Mouse (Mus musculus) left cerebral cortex, adult 8-10 months (tissue): ENCODE measurements at regions not wholly inside any gene's neighbourhood (a gene's known extent, or its start where the extent isn't known, plus 50 kb on each side); places are given as distances from the start of the nearest gene placed in this dataset.

ENCODE experiments used
- DNase-seq, 2 experiments: peaks; one replicate each; pipeline ENCODE4 v3.0.0; 2022; ENCODE audit warnings: low spot score in 2 of 2

DNA sequence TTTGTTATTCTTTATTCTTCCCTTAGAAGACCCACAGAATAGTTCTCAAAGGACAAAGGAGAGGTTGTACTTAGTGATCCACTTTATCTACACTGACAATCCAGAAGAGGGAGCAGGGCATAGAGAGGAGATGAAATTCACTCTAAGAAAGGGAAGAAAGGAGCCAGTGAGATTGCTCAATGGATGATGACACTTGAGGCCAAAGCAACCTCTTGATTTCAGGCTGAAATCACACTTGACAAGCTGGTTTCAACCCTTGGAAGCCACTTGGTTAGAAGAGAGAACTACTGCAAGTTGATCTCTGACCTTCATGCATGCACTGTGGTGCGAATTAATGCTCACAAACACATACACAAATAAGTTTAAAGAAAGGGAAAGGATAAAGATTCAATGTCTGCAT is 66.5 kb downstream of the Ccnl1 start:
- DNase-seq, result no peak

GRCm38 (mm10) chr3:65891139-65891538 is 66.9 kb downstream of the Ccnl1 start:
- no peak for DNase-seq

GRCm38 (mm10) chr3:65888921-65889320 is 69.1 kb downstream of the Ccnl1 start:
- DNase-seq, result no peak

DNA sequence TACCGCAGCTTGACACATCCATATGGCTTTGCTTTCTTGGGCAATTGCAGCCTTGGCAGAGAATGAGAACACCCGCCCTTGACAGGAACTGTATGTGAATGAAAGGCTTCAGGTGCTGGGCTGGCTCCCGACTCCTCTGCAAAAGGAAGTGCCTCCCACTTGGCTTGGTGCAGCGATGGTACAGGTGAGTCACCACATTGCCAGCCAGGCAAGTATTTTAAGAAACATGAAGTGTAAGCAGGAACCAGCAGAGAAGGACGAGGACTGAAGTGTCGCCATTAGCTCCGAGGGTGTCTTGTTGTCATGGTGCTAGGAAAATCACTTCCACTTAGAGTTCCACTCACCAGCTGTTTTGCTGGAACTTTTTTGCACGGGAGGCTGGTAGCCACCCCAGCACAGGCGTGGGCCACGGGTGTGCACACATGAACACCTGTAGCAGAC is 73.5 kb downstream of the Ccnl1 start:
- DNase-seq, result peak; percentile 46 to 92

DNA sequence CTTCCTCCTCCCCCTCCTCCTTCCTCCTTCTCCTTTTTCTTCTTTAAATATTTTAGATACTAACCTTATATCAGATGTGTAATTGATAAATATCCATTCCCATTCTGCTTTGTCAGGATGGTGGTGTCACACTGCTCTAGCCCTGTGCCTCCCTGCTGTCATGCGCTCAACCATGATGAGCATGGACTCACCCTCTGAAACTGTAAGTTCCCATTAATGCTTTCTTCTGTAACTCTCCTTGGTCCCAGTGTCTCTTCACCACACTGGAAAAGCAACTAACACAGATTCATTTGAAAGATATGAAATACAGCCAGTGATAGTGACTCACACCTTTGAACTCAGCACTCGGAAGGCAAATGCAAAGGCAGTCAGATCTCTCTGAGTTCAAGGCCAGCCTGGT is 75.9 kb downstream of the Ccnl1 start:
- no peak for DNase-seq
